Mouse (Mus musculus) liver, postnatal 0 days (tissue): ENCODE measurements around the gene Tmem117. TPM values are rescaled to one million over a fixed set of nuclear protein-coding genes. Genes with fewer than 3 reads are reported as not detected.
A peak's percentile ranks its signal among the peaks of the same experiment; 100 is the strongest.

Experiments
- ATAC-seq: fragments of 200-750 bp; cut with Nextera tagmentation; 2 replicates; pipeline ENCODE4 v1.8.0; 2017; ENCODE audit warnings: mild to moderate bottlenecking, moderate library complexity
- DNase-seq: peaks from one replicate; pipeline ENCODE4 v3.0.0-alpha.2; 2016
- H3K27ac ChIP-seq: fragments of 300-500 bp; sonication (generic); 2 replicates; pipeline ENCODE4 v1.5.1; 2014; ENCODE audit warnings: antibody characterized with exemption, moderate library complexity, mild to moderate bottlenecking, low read depth
- H3K27me3 ChIP-seq: fragments of 300-500 bp; sonication (generic); 2 replicates; pipeline ENCODE4 v1.6.1; 2014; ENCODE audit warnings: low read length, control low read depth, mixed read lengths; ENCODE audit not compliant: insufficient read depth
- H3K36me3 ChIP-seq: fragments of 300-500 bp; sonication (generic); replicated peaks from 2 replicates; pipeline ENCODE4 v1.6.1; 2014; ENCODE audit warnings: mild to moderate bottlenecking, control low read depth, low read length, moderate library complexity, mixed read lengths; ENCODE audit not compliant: insufficient read depth
- H3K4me1 ChIP-seq: fragments of 300-500 bp; sonication (generic); 2 replicates; pipeline ENCODE4 v1.6.1; 2014; ENCODE audit warnings: antibody characterized with exemption, mild to moderate bottlenecking, control low read depth; ENCODE audit not compliant: insufficient read depth
- H3K4me2 ChIP-seq: fragments of 300-500 bp; sonication (generic); 2 replicates; pipeline ENCODE4 v1.6.1; 2014; ENCODE audit warnings: low read depth, mild to moderate bottlenecking, low read length, moderate library complexity, mixed read lengths
- H3K4me3 ChIP-seq: fragments of 300-500 bp; sonication (generic); 2 replicates; pipeline ENCODE4 v1.5.1; 2014; ENCODE audit warnings: low read depth, low read length
- H3K9ac ChIP-seq: fragments of 300-500 bp; sonication (generic); replicated peaks from 2 replicates; pipeline ENCODE4 v1.6.1; 2014; ENCODE audit warnings: mild to moderate bottlenecking, moderate library complexity
- H3K9me3 ChIP-seq: fragments of 300-500 bp; sonication (generic); 2 replicates; pipeline ENCODE4 v1.6.1; 2016; ENCODE audit warnings: mild to moderate bottlenecking, control low read depth, low read length, mixed read lengths
- CTCF ChIP-seq: sonication (generic); IDR thresholded peaks from 2 replicates; pipeline ENCODE4 v1.5.1; 2016; ENCODE audit warnings: antibody characterized with exemption, low read depth
- EP300 ChIP-seq: IDR thresholded peaks from 2 replicates; pipeline ENCODE4 v1.6.1; 2016; ENCODE audit warnings: antibody characterized with exemption, low read depth, mild to moderate bottlenecking
- WGBS: fragments of 180-500 bp; shearing (Covaris S2); extraction: QIAGEN DNeasy Blood & Tissue Kit; methylation state at CpG from one replicate; pipeline ENCODE4 v1.1.7; 2014; ENCODE audit not compliant: insufficient replicate concordance; 5-methylcytosine and 5-hydroxymethylcytosine counted together
- polyA plus RNA-seq: library from polyadenylated mRNA; unstranded; fragments of >200 nt; fragmentation: Nextera tagmentation; extraction: Ambion mirVana; gene quantifications from 2 replicates; pipeline ENCODE4 v1.2.1, GENCODE M21; 2015

Gene Tmem117
- polyA plus RNA-seq, 1 experiment from 2014 or later: not detected

- peak; percentile 100 for ATAC-seq
- Histone ChIP-seq H3K4me1 (peaks cover 11% of the 10 kb centered on the region), H3K9ac (peak within 1 kb of the TSS; percentile 99), H3K9me3 (no peaks in the 10 kb centered on the region), H3K4me3 (peak within 1 kb of the TSS; percentile 100), H3K27ac (peak within 1 kb of the TSS; percentile 90), H3K36me3 (peaks cover 18% of the 10 kb centered on the region), H3K4me2 (peak within 1 kb of the TSS; percentile 85), H3K27me3 (no peaks in the 10 kb centered on the region)
- TF ChIP-seq EP300 (no peak), CTCF (peak; percentile 47)
- DNase-seq: peak; percentile 99
- 3% methylated on average over 56 of the region's 70 CpGs for WGBS
Measured at GRCm38 (mm10) chr15:94589219-94590075, 39.6 kb upstream of the Tmem117 start, which contains the start of gene Twf1. Gene Twf1, minus strand, starts transcription at chr15:94589889.

GRCm38 (mm10) chr15:94590083-94590482, 38.9 kb upstream of the Tmem117 start:
- WGBS: 13% methylated on average over 8 of the region's 8 CpGs
- Histone ChIP-seq H3K4me2 (peak overlapping the region; percentile 85), H3K9ac (no peak overlapping the region), H3K4me1 (peaks cover 11% of the 10 kb centered on the region), H3K27ac (peak overlapping the region; percentile 75; the same call in 1 of the 2 replicates), H3K9me3 (no peaks in the 10 kb centered on the region), H3K27me3 (no peaks in the 10 kb centered on the region), H3K36me3 (peaks cover 11% of the 10 kb centered on the region), H3K4me3 (peak overlapping the region; percentile 100)
- no peak for DNase-seq
- ATAC-seq: no peak
- TF ChIP-seq CTCF (no peak), EP300 (no peak)

- no peak for DNase-seq
- Histone ChIP-seq H3K27me3 (no peaks in the 10 kb centered on the region), H3K4me2 (no peak overlapping the region), H3K36me3 (peaks cover 2% of the 10 kb centered on the region; the same call in 1 of the 2 replicates), H3K9ac (no peak overlapping the region), H3K27ac (peak overlapping the region; percentile 75), H3K4me1 (peaks cover 11% of the 10 kb centered on the region), H3K9me3 (no peaks in the 10 kb centered on the region), H3K4me3 (no peak overlapping the region)
- no peak for ATAC-seq
- TF ChIP-seq CTCF: no peak
- TF ChIP-seq EP300: no peak; the same call in 1 of the 2 replicates
- 58% methylated on average over 4 of the region's 4 CpGs for WGBS
Measured at GRCm38 (mm10) chr15:94591356-94591755, 37.7 kb upstream of the Tmem117 start.

- no peak overlapping the region for H3K9ac ChIP-seq
- H3K4me2 ChIP-seq: no peak overlapping the region
- no peak for DNase-seq
- no peak overlapping the region for H3K27ac ChIP-seq
- H3K27me3 ChIP-seq: no peaks in the 10 kb centered on the region
- no peak overlapping the region for H3K4me3 ChIP-seq
- ATAC-seq: no peak
- TF ChIP-seq EP300 (no peak), CTCF (no peak)
- 43% methylated on average over 1 of the region's 1 CpGs for WGBS
- H3K36me3 ChIP-seq: no peaks in the 10 kb centered on the region
- peaks cover 7% of the 10 kb centered on the region for H3K4me1 ChIP-seq
- H3K9me3 ChIP-seq: no peaks in the 10 kb centered on the region
Measured at GRCm38 (mm10) chr15:94593586-94593985, 35.4 kb upstream of the Tmem117 start.

GRCm38 (mm10) chr15:94600145-94600707, 28.8 kb upstream of the Tmem117 start:
- WGBS: 66% methylated on average over 11 of the region's 11 CpGs

GRCm38 (mm10) chr15:94601339-94601738, 27.7 kb upstream of the Tmem117 start:
- 20% methylated on average over 3 of the region's 3 CpGs for WGBS
- H3K27me3 ChIP-seq: no peaks in the 10 kb centered on the region
- no peak overlapping the region for H3K27ac ChIP-seq
- no peaks in the 10 kb centered on the region for H3K36me3 ChIP-seq
- no peak overlapping the region for H3K9ac ChIP-seq
- DNase-seq (peak; percentile 68), ATAC-seq (peak; percentile 70)
- TF ChIP-seq CTCF: peak; percentile 74
- no peak for TF ChIP-seq EP300
- H3K4me3 ChIP-seq: no peak overlapping the region
- no peaks in the 10 kb centered on the region for H3K9me3 ChIP-seq
- H3K4me1 ChIP-seq: peaks cover 3% of the 10 kb centered on the region; the same call in 1 of the 2 replicates
- no peak overlapping the region for H3K4me2 ChIP-seq

More at GRCm38 (mm10) chr15:94600145-94600707, 28.8 kb upstream of the Tmem117 start:
- Histone ChIP-seq H3K27me3 (no peaks in the 10 kb centered on the region), H3K36me3 (no peaks in the 10 kb centered on the region), H3K4me1 (peaks cover 3% of the 10 kb centered on the region; the same call in 1 of the 2 replicates), H3K4me2 (no peak overlapping the region), H3K27ac (no peak overlapping the region), H3K4me3 (no peak overlapping the region), H3K9ac (no peak overlapping the region), H3K9me3 (no peaks in the 10 kb centered on the region)
- DNase-seq: no peak
- TF ChIP-seq EP300 (no peak), CTCF (no peak)
- ATAC-seq: no peak
